Mouse (Mus musculus) MEL-GATA-1-ER (cell line): ENCODE measurements at regions not wholly inside any gene's neighbourhood (a gene's known extent, or its start where the extent isn't known, plus 50 kb on each side); places are given as distances from the start of the nearest gene placed in this dataset.

Experiments used
- DNase-seq: peaks from one replicate; pipeline ENCODE4 v3.0.0-alpha.2; 2012; ENCODE audit warnings: low read depth; ENCODE audit errors: extremely low read depth

GRCm38 (mm10) chr11:24226755-24227154 lies 148.9 kb downstream of the Bcl11a start:
- no peak for DNase-seq

- DNase-seq = no peak
Measured at GRCm38 (mm10) chr11:24233376-24233775, 155.5 kb downstream of the Bcl11a start.

GRCm38 (mm10) chr11:24233821-24234220 lies 156.0 kb downstream of the Bcl11a start:
- DNase-seq = no peak

GRCm38 (mm10) chr11:24234422-24234821 lies 156.6 kb downstream of the Bcl11a start:
- no peak for DNase-seq

- no peak for DNase-seq
Measured at GRCm38 (mm10) chr11:24235326-24235725, 157.5 kb downstream of the Bcl11a start.

GRCm38 (mm10) chr11:24239631-24240030 lies 161.8 kb downstream of the Bcl11a start:
- DNase-seq = no peak

- DNase-seq = no peak
Measured at GRCm38 (mm10) chr11:24242096-24242495, 164.2 kb downstream of the Bcl11a start.

GRCm38 (mm10) chr11:24242888-24243287 lies 165.0 kb downstream of the Bcl11a start:
- no peak for DNase-seq

GRCm38 (mm10) chr11:24245390-24245789 lies 167.5 kb downstream of the Bcl11a start:
- DNase-seq = no peak

- DNase-seq = no peak
Measured at GRCm38 (mm10) chr11:24246314-24246713, 168.5 kb downstream of the Bcl11a start.

GRCm38 (mm10) chr11:24247285-24247684 lies 169.4 kb downstream of the Bcl11a start:
- DNase-seq = peak; percentile 2

GRCm38 (mm10) chr11:24251516-24251915 lies 173.7 kb downstream of the Bcl11a start:
- DNase-seq = no peak

- no peak for DNase-seq
Measured at GRCm38 (mm10) chr11:24255201-24256060, 177.6 kb downstream of the Bcl11a start.

GRCm38 (mm10) chr11:24257741-24258140 lies 179.9 kb downstream of the Bcl11a start:
- DNase-seq = no peak

- no peak for DNase-seq
Measured at GRCm38 (mm10) chr11:24258340-24258739, 180.5 kb downstream of the Bcl11a start.

- no peak for DNase-seq
Measured at GRCm38 (mm10) chr11:24259668-24260067, 181.8 kb downstream of the Bcl11a start.

GRCm38 (mm10) chr11:24269046-24269445 lies 191.2 kb downstream of the Bcl11a start:
- no peak for DNase-seq

GRCm38 (mm10) chr11:24281628-24282027 lies 203.8 kb downstream of the Bcl11a start:
- DNase-seq = no peak

- DNase-seq = no peak
Measured at GRCm38 (mm10) chr11:24282556-24282955, 204.7 kb downstream of the Bcl11a start.

- DNase-seq = no peak
Measured at GRCm38 (mm10) chr11:24286129-24287108, 208.6 kb downstream of the Bcl11a start.

- no peak for DNase-seq
Measured at GRCm38 (mm10) chr11:24293209-24293608, 215.4 kb downstream of the Bcl11a start.
